Mouse (Mus musculus) CH12.LX (cell line): Measurements from ENCODE around the gene Siae. TPM values are rescaled to one million over a fixed set of nuclear protein-coding genes. Genes with fewer than 3 reads are reported as not detected.

Experiments used
- DNase-seq: peaks from one replicate; pipeline ENCODE4 v3.0.0-alpha.2; 2013; ENCODE audit errors: extremely low read depth
- H3K27ac ChIP-seq: 2 replicates; pipeline ENCODE4 v1.5.1; 2012; ENCODE audit warnings: low read depth, mild to moderate bottlenecking, control low read depth, moderate library complexity; ENCODE audit not compliant: insufficient read depth
- H3K27me3 ChIP-seq: replicated peaks from 2 replicates; pipeline ENCODE3; 2012; ENCODE audit warnings: inconsistent platforms
- H3K36me3 ChIP-seq, 2 experiments: replicated peaks in 1 of 2; 2 replicates each; pipeline versions ENCODE3 to v1.6.1; 2012; ENCODE audit warnings: inconsistent platforms in 1 of 2, low read length in 1 of 2, mild to moderate bottlenecking in 1 of 2, mixed read lengths in 1 of 2, moderate library complexity in 1 of 2; ENCODE audit not compliant: control insufficient read depth in 1 of 2, insufficient read depth in 1 of 2
- H3K4me1 ChIP-seq, 2 experiments: 2 replicates each; pipeline ENCODE4 v1.6.1; 2012; ENCODE audit warnings: inconsistent platforms in 1 of 2, moderate library complexity in 1 of 2; ENCODE audit not compliant: insufficient read depth in 2 of 2, control insufficient read depth in 1 of 2
- H3K4me2 ChIP-seq: 2 replicates; pipeline ENCODE4 v1.6.1; 2012; ENCODE audit warnings: low read depth, mild to moderate bottlenecking, control low read depth; ENCODE audit not compliant: poor library complexity, insufficient read depth, severe bottlenecking
- H3K4me3 ChIP-seq, 3 experiments: fragments of 150-350 bp in 1 of 3; sonication (generic) in 1 of 3; replicated peaks in 1 of 3; 2 replicates each; pipeline versions ENCODE3 to v1.5.1; 2011 to 2012; ENCODE audit warnings: low read depth in 2 of 3, low read length in 2 of 3, mild to moderate bottlenecking in 2 of 3, moderate library complexity in 2 of 3, control low read depth in 1 of 3, improper control_type of control experiment in 1 of 3, inconsistent platforms in 1 of 3, mixed read lengths in 1 of 3; ENCODE audit not compliant: poor library complexity in 1 of 3
- H3K79me2 ChIP-seq: replicated peaks from 2 replicates; pipeline ENCODE4 v1.6.1; 2012; ENCODE audit warnings: mild to moderate bottlenecking, moderate library complexity; ENCODE audit not compliant: control insufficient read depth, poor library complexity, insufficient read depth, severe bottlenecking; ENCODE audit errors: extremely low read depth
- H3K9ac ChIP-seq: 2 replicates; pipeline ENCODE4 v1.6.1; 2012; ENCODE audit warnings: low read depth, mild to moderate bottlenecking, control low read depth, moderate library complexity; ENCODE audit not compliant: insufficient read depth
- H3K9me3 ChIP-seq: replicated peaks from 2 replicates; pipeline ENCODE3; 2012; ENCODE audit warnings: low read length, inconsistent platforms, mixed read lengths
- BHLHE40 ChIP-seq: IDR thresholded peaks from 2 replicates; pipeline ENCODE4 v1.6.1; 2011; ENCODE audit warnings: mild to moderate bottlenecking, low read depth, low read length, improper control_type of control experiment
- ETS1 ChIP-seq: conservative IDR thresholded peaks from 2 replicates; pipeline ENCODE4 v1.6.1; 2012; ENCODE audit warnings: low read depth, mild to moderate bottlenecking, inconsistent platforms, low read length, improper control_type of control experiment, moderate library complexity
- IRF4 ChIP-seq: IDR thresholded peaks from 2 replicates; pipeline ENCODE4 v1.6.1; 2014; ENCODE audit warnings: low read depth, mild to moderate bottlenecking, inconsistent platforms, low read length, improper control_type of control experiment
- JUN ChIP-seq: IDR thresholded peaks from 2 replicates; pipeline ENCODE4 v1.6.1; 2011; ENCODE audit warnings: low read depth, mild to moderate bottlenecking, low read length, improper control_type of control experiment, moderate library complexity; ENCODE audit not compliant: insufficient read depth
- JUND ChIP-seq: conservative IDR thresholded peaks from 2 replicates; pipeline ENCODE4 v1.6.1; 2011; ENCODE audit warnings: low read depth, low read length, improper control_type of control experiment
- MAX ChIP-seq: IDR thresholded peaks from 2 replicates; pipeline ENCODE4 v1.6.1; 2011; ENCODE audit warnings: low read length, improper control_type of control experiment
- MXI1 ChIP-seq: IDR thresholded peaks from 2 replicates; pipeline ENCODE4 v1.6.1; 2011; ENCODE audit warnings: mild to moderate bottlenecking, low read depth, low read length, improper control_type of control experiment
- MYC ChIP-seq: IDR thresholded peaks from 2 replicates; pipeline ENCODE4 v1.6.1; 2011; ENCODE audit warnings: low read depth, mild to moderate bottlenecking, improper control_type of control experiment, low read length
- NELFE ChIP-seq: IDR thresholded peaks from 2 replicates; pipeline ENCODE4 v1.6.1; 2011; ENCODE audit warnings: low read depth, low read length, improper control_type of control experiment
- NRF1 ChIP-seq: IDR thresholded peaks from 2 replicates; pipeline ENCODE4 v1.6.1; 2014; ENCODE audit warnings: low read depth, mild to moderate bottlenecking, inconsistent platforms, low read length, improper control_type of control experiment, moderate library complexity
- RAD21 ChIP-seq: IDR thresholded peaks from 2 replicates; pipeline ENCODE4 v1.6.1; 2011; ENCODE audit warnings: low read depth, mild to moderate bottlenecking, low read length, improper control_type of control experiment, moderate library complexity
- RCOR1 ChIP-seq: conservative IDR thresholded peaks from 2 replicates; pipeline ENCODE4 v1.6.1; 2012; ENCODE audit warnings: low read depth, mild to moderate bottlenecking, inconsistent platforms, low read length, improper control_type of control experiment
- SMC3 ChIP-seq: IDR thresholded peaks from 2 replicates; pipeline ENCODE4 v1.6.1; 2011; ENCODE audit warnings: low read depth, low read length, improper control_type of control experiment
- TBP ChIP-seq: conservative IDR thresholded peaks from 2 replicates; pipeline ENCODE4 v1.6.1; 2011; ENCODE audit warnings: low read depth, low read length, improper control_type of control experiment
- USF1 ChIP-seq: IDR thresholded peaks from 2 replicates; pipeline ENCODE4 v1.6.1; 2014; ENCODE audit warnings: low read depth, mild to moderate bottlenecking, inconsistent platforms, low read length, improper control_type of control experiment
- ZKSCAN1 ChIP-seq: IDR thresholded peaks from 2 replicates; pipeline ENCODE4 v1.6.1; 2012; ENCODE audit warnings: low read depth, inconsistent platforms, low read length, improper control_type of control experiment, borderline replicate concordance
- ZMIZ1 ChIP-seq: IDR thresholded peaks from 2 replicates; pipeline ENCODE4 v1.6.1; 2012; ENCODE audit warnings: low read depth, mild to moderate bottlenecking, inconsistent platforms, low read length, improper control_type of control experiment
- dilution Hi-C: fragments of 300-500 bp; cut with MboI; formaldehyde crosslinking; loops from 2 replicates; pipeline ENCODE4 v1.14.3; 2020; ENCODE audit warnings: low sequenced_read_pairs; ENCODE audit not compliant: extremely low pct_unique_long_range_greater_than_20kb, extremely low pct_ligation_motif_present
- in situ Hi-C: fragments of 300-500 bp; cut with MboI; formaldehyde crosslinking; loops from 3 replicates; pipeline ENCODE4 v1.14.3; 2019; ENCODE audit warnings: low sequenced_read_pairs, low pct_ligation_motif_present, low pct_unique_long_range_greater_than_20kb, mixed read lengths
- polyA plus RNA-seq: library from polyadenylated mRNA; unstranded; fragments of >175 nt; gene quantifications from 2 replicates; pipeline ENCODE4 v1.2.1, GENCODE M21; 2012; ENCODE audit warnings: low read depth; ENCODE audit not compliant: insufficient read length
- total RNA-seq, 2 experiments: library from RNA; depleted of rRNA; stranded (reverse); fragments of 300-350 nt in 1 of 2; fragments of >200 nt in 1 of 2; gene quantifications; 2 replicates each; pipeline ENCODE4 v1.2.3; 2012 to 2014

Siae gene
- total and polyA plus RNA-seq, 3 experiments: 6.2 to 8.6 (median 7.9) TPM

- TF ChIP-seq JUND (no peak), TBP (no peak), MAX (no peak), SMC3 (no peak), BHLHE40 (no peak), JUN (no peak), USF1 (no peak)
- dilution Hi-C loops: no loop called here
- Histone ChIP-seq H3K27me3 (no peaks in the 10 kb centered on the region), H3K79me2 (no peaks in the 10 kb centered on the region), H3K27ac (no peak within 1 kb of the TSS), H3K9ac (no peak within 1 kb of the TSS), H3K4me3 (no peak within 1 kb of the TSS), H3K4me2 (no peak within 1 kb of the TSS), H3K4me1 (peaks cover 4 to 7% of the 10 kb centered on the region in 2 experiments; a peak in 2 of 4 replicates), H3K9me3 (peaks cover 3% of the 10 kb centered on the region), H3K36me3 (no peaks in the 10 kb centered on the region)
- DNase-seq: no peak
- in situ Hi-C loops: no loop called here
Observed at GRCm38 (mm10) chr9:37669115-37669514, 113.6 kb downstream of the Siae start, which contains the start of gene Panx3. Panx3 (minus strand) TSS chr9:37669235.

GRCm38 (mm10) chr9:37669678-37670077, 114.2 kb downstream of the Siae start:
- in situ Hi-C loops (no loop called here), dilution Hi-C loops (no loop called here)
- Histone ChIP-seq H3K79me2 (no peaks in the 10 kb centered on the region), H3K9me3 (peaks cover 3% of the 10 kb centered on the region), H3K4me2 (no peak overlapping the region), H3K27ac (no peak overlapping the region), H3K4me1 (peaks cover 4 to 7% of the 10 kb centered on the region in 2 experiments; a peak in 2 of 4 replicates), H3K4me3 (no peak overlapping the region), H3K27me3 (no peaks in the 10 kb centered on the region), H3K9ac (no peak overlapping the region), H3K36me3 (no peaks in the 10 kb centered on the region)
- no peak for TF ChIP-seq MAX
- TF ChIP-seq SMC3: no peak
- TF ChIP-seq RAD21: no peak
- TF ChIP-seq MYC: no peak
- no peak for TF ChIP-seq NELFE
- TF ChIP-seq IRF4: no peak
- no peak for TF ChIP-seq ZKSCAN1
- TF ChIP-seq TBP: no peak
- no peak for TF ChIP-seq ZMIZ1
- TF ChIP-seq ETS1: no peak
- DNase-seq: no peak

- TF ChIP-seq NRF1 (no peak), TBP (no peak), IRF4 (no peak), ZMIZ1 (no peak), MXI1 (no peak), SMC3 (no peak), RCOR1 (no peak)
Observed at GRCm38 (mm10) chr9:37670261-37670660, 114.8 kb downstream of the Siae start.

More at GRCm38 (mm10) chr9:37670261-37670660, 114.8 kb downstream of the Siae start:
- Histone ChIP-seq H3K36me3 (no peaks in the 10 kb centered on the region), H3K4me2 (no peak overlapping the region), H3K4me1 (peaks cover 4 to 7% of the 10 kb centered on the region in 2 experiments; a peak in 2 of 4 replicates), H3K79me2 (no peaks in the 10 kb centered on the region), H3K9ac (no peak overlapping the region), H3K27ac (no peak overlapping the region), H3K27me3 (no peaks in the 10 kb centered on the region), H3K9me3 (peaks cover 3% of the 10 kb centered on the region), H3K4me3 (no peak overlapping the region)
- dilution Hi-C loops: no loop called here
- DNase-seq: no peak
- in situ Hi-C loops: no loop called here
